Mouse (Mus musculus) forebrain, embryonic 16.5 days (tissue): ENCODE measurements around the gene Aifm2. TPM values are rescaled to one million over a fixed set of nuclear protein-coding genes. Genes with fewer than 3 reads are reported as not detected.

Experiments
- ATAC-seq: fragments of 200-750 bp; cut with Nextera tagmentation; 2 replicates; pipeline ENCODE4 v1.8.0; 2017; ENCODE audit warnings: mild to moderate bottlenecking, moderate library complexity
- H3K27ac ChIP-seq: fragments of 300-500 bp; sonication (generic); 2 replicates; pipeline ENCODE4 v1.5.1; 2014; ENCODE audit warnings: low read length, control low read depth
- H3K27me3 ChIP-seq: fragments of 300-500 bp; sonication (generic); replicated peaks from 2 replicates; pipeline ENCODE4 v1.6.1; 2014; ENCODE audit warnings: low read length; ENCODE audit not compliant: control insufficient read depth, insufficient read depth
- H3K36me3 ChIP-seq: fragments of 300-500 bp; sonication (generic); 2 replicates; pipeline ENCODE4 v1.6.1; 2014; ENCODE audit not compliant: control insufficient read depth, insufficient read depth
- H3K4me1 ChIP-seq: fragments of 300-500 bp; sonication (generic); replicated peaks from 2 replicates; pipeline ENCODE4 v1.6.1; 2014; ENCODE audit warnings: low read length; ENCODE audit not compliant: control insufficient read depth, insufficient read depth
- H3K4me2 ChIP-seq: fragments of 300-500 bp; sonication (generic); 2 replicates; pipeline ENCODE4 v1.6.1; 2014; ENCODE audit warnings: mild to moderate bottlenecking, low read length, control low read depth
- H3K4me3 ChIP-seq: fragments of 300-500 bp; sonication (generic); replicated peaks from 2 replicates; pipeline ENCODE4 v1.5.1; 2014; ENCODE audit warnings: mild to moderate bottlenecking, low read length, control low read depth
- H3K9ac ChIP-seq: fragments of 300-500 bp; sonication (generic); replicated peaks from 2 replicates; pipeline ENCODE4 v1.6.1; 2014; ENCODE audit warnings: low read depth, low read length, control low read depth
- H3K9me3 ChIP-seq: fragments of 300-500 bp; sonication (generic); 2 replicates; pipeline ENCODE4 v1.6.1; 2016; ENCODE audit warnings: low read length; ENCODE audit not compliant: control insufficient read depth
- WGBS: fragments of 180-500 bp; shearing (Covaris S2); extraction: QIAGEN DNeasy Blood & Tissue Kit; methylation state at CpG from one replicate; pipeline ENCODE4 v1.1.7; 2014; 5-methylcytosine and 5-hydroxymethylcytosine counted together
- polyA plus RNA-seq: library from polyadenylated mRNA; unstranded; fragments of >200 nt; fragmentation: Nextera tagmentation; extraction: Ambion mirVana; gene quantifications from 2 replicates; pipeline ENCODE4 v1.2.1, GENCODE M21; 2015

The Aifm2 gene
- polyA plus RNA-seq, 1 experiment from 2014 or later: 7.6 TPM

- Histone ChIP-seq H3K36me3 (no peaks in the 10 kb centered on the region), H3K4me1 (peaks cover 8% of the 10 kb centered on the region), H3K4me2 (no peak overlapping the region), H3K9me3 (no peaks in the 10 kb centered on the region), H3K9ac (no peak overlapping the region), H3K27me3 (no peaks in the 10 kb centered on the region), H3K27ac (no peak overlapping the region), H3K4me3 (no peak overlapping the region)
- ATAC-seq: no peak
- WGBS: 97% methylated on average over 4 of the region's 4 CpGs
These were observed 917 bp upstream of the Aifm2 start for GRCm38 (mm10) chr10:61714146-61714545.

GRCm38 (mm10) chr10:61715462-61715837 lies 387 bp downstream of the Aifm2 start:
- WGBS: 2% methylated on average over 11 of the region's 11 CpGs
- Histone ChIP-seq H3K4me3 (peak overlapping the region; percentile 47), H3K27ac (no peak overlapping the region), H3K9ac (peak overlapping the region; percentile 54), H3K27me3 (no peaks in the 10 kb centered on the region), H3K4me1 (peaks cover 8% of the 10 kb centered on the region), H3K9me3 (no peaks in the 10 kb centered on the region), H3K36me3 (no peaks in the 10 kb centered on the region), H3K4me2 (peak overlapping the region; percentile 80)
- ATAC-seq: 0 out of 2 replicates have a peak, but pooled peaks have one; percentile 10

GRCm38 (mm10) chr10:61715996-61716864 lies 1.2 kb downstream of the Aifm2 start:
- H3K36me3 ChIP-seq: no peaks in the 10 kb centered on the region
- no peak overlapping the region for H3K27ac ChIP-seq
- H3K27me3 ChIP-seq: no peaks in the 10 kb centered on the region
- 75% methylated on average over 7 of the region's 7 CpGs for WGBS
- ATAC-seq: 0 out of 2 replicates have a peak, but pooled peaks have one; percentile 15
- H3K4me2 ChIP-seq: no peak overlapping the region; the same call in 1 of the 2 replicates
- no peaks in the 10 kb centered on the region for H3K9me3 ChIP-seq
- H3K4me3 ChIP-seq: no peak overlapping the region
- H3K9ac ChIP-seq: no peak overlapping the region
- H3K4me1 ChIP-seq: peaks cover 8% of the 10 kb centered on the region

- Histone ChIP-seq H3K27me3 (no peaks in the 10 kb centered on the region), H3K36me3 (no peaks in the 10 kb centered on the region), H3K4me3 (no peak overlapping the region), H3K27ac (no peak overlapping the region), H3K4me1 (peaks cover 8% of the 10 kb centered on the region), H3K4me2 (no peak overlapping the region), H3K9ac (no peak overlapping the region), H3K9me3 (no peaks in the 10 kb centered on the region)
- ATAC-seq: no peak
- 89% methylated on average over 12 of the region's 12 CpGs for WGBS
These were observed 2.6 kb downstream of the Aifm2 start for GRCm38 (mm10) chr10:61717406-61718296.

- H3K4me2 ChIP-seq: no peak overlapping the region
- WGBS: 88% methylated on average over 7 of the region's 7 CpGs
- no peaks in the 10 kb centered on the region for H3K9me3 ChIP-seq
- ATAC-seq: no peak
- H3K36me3 ChIP-seq: no peaks in the 10 kb centered on the region
- no peak overlapping the region for H3K9ac ChIP-seq
- H3K27me3 ChIP-seq: no peaks in the 10 kb centered on the region
- H3K4me1 ChIP-seq: peaks cover 5% of the 10 kb centered on the region
- no peak overlapping the region for H3K4me3 ChIP-seq
- H3K27ac ChIP-seq: no peak overlapping the region
These were observed 5.3 kb downstream of the Aifm2 start for GRCm38 (mm10) chr10:61720331-61720730.

GRCm38 (mm10) chr10:61722215-61722614 lies 7.2 kb downstream of the Aifm2 start:
- H3K4me3 ChIP-seq: no peak overlapping the region
- ATAC-seq: no peak
- 77% methylated on average over 3 of the region's 3 CpGs for WGBS
- no peak overlapping the region for H3K9ac ChIP-seq
- no peaks in the 10 kb centered on the region for H3K4me1 ChIP-seq
- no peak overlapping the region for H3K27ac ChIP-seq
- no peak overlapping the region for H3K4me2 ChIP-seq
- H3K27me3 ChIP-seq: no peaks in the 10 kb centered on the region
- H3K36me3 ChIP-seq: no peaks in the 10 kb centered on the region
- H3K9me3 ChIP-seq: no peaks in the 10 kb centered on the region

- no peak overlapping the region for H3K4me3 ChIP-seq
- H3K9ac ChIP-seq: no peak overlapping the region
- no peaks in the 10 kb centered on the region for H3K9me3 ChIP-seq
- no peaks in the 10 kb centered on the region for H3K36me3 ChIP-seq
- WGBS: 77% methylated on average over 6 of the region's 6 CpGs
- ATAC-seq: no peak
- H3K27me3 ChIP-seq: no peaks in the 10 kb centered on the region
- H3K4me2 ChIP-seq: no peak overlapping the region
- no peaks in the 10 kb centered on the region for H3K4me1 ChIP-seq
- no peak overlapping the region for H3K27ac ChIP-seq
These were observed 8.2 kb downstream of the Aifm2 start for GRCm38 (mm10) chr10:61723271-61723670.

GRCm38 (mm10) chr10:61729181-61729580 lies 14.1 kb downstream of the Aifm2 start:
- no peak for ATAC-seq
- H3K36me3 ChIP-seq: no peaks in the 10 kb centered on the region

GRCm38 (mm10) chr10:61730171-61730570 lies 15.1 kb downstream of the Aifm2 start:
- Histone ChIP-seq H3K4me1 (no peaks in the 10 kb centered on the region), H3K36me3 (no peaks in the 10 kb centered on the region), H3K9me3 (no peaks in the 10 kb centered on the region), H3K27ac (no peak overlapping the region), H3K9ac (no peak overlapping the region), H3K27me3 (no peaks in the 10 kb centered on the region), H3K4me3 (no peak overlapping the region), H3K4me2 (no peak overlapping the region)
- ATAC-seq: no peak
- 94% methylated on average over 6 of the region's 6 CpGs for WGBS

More at GRCm38 (mm10) chr10:61729181-61729580, 14.1 kb downstream of the Aifm2 start:
- H3K4me2 ChIP-seq: no peak overlapping the region
- 82% methylated on average over 11 of the region's 11 CpGs for WGBS
- no peak overlapping the region for H3K4me3 ChIP-seq
- H3K27ac ChIP-seq: no peak overlapping the region
- H3K9ac ChIP-seq: no peak overlapping the region
- H3K4me1 ChIP-seq: no peaks in the 10 kb centered on the region
- H3K9me3 ChIP-seq: no peaks in the 10 kb centered on the region
- H3K27me3 ChIP-seq: no peaks in the 10 kb centered on the region
